Mouse (Mus musculus): ENCODE measurements at regions not wholly inside any gene's neighbourhood (a gene's known extent, or its start where the extent isn't known, plus 50 kb on each side); places are given as distances from the start of the nearest gene placed in this dataset.

DNA sequence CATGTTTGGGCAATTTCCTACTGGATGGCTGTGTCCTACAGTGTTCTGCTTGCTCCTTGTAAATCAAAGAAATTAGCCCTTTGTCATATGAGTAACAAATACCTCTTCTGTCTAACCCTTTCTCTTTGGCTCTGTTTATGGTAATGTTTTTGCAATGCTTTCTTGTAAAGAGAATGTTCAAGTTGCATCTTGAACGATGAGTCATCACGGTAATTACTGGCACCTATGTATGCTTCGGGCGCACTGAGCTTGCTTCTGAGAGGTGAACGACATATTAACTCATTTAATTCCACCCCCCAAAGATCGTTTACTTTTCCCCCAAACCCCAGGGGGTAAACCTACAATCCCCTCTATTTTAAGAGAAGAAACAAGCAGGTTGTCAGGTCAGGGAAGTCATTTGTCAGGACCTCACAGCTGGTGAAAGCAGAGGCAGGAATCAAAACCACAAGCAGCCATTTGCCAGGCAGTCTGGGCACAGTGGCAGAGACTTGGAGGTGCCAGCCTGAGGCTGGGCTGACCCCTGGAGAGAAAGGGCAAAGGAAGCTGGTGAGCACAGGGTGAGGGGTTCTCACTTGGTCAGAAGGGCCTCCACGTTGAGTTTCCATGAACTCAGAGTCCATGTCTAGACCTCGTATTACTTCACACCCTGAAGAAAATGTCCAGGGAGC, 87.6 kb upstream of the Atp1a1 start:
- H3K4me3 ChIP-seq (replicated peaks): no peak overlapping the region
- no peaks in the 10 kb centered on the region for H3K36me3 ChIP-seq
- H3K27me3 ChIP-seq: no peaks in the 10 kb centered on the region
- H3K4me2 ChIP-seq (replicated peaks): no peak overlapping the region
- WGBS: 47% methylated on average over 8 of the region's 8 CpGs
- H3K27ac ChIP-seq (replicated peaks): peak overlapping the region; percentile 31; the same call in 1 of the 2 replicates
- H3K4me1 ChIP-seq: no peaks in the 10 kb centered on the region
- no peak for ATAC-seq (ENCODE audit: insufficient number of reproducible peaks, low FRiP score, low TSS enrichment, low read depth)
- H3K9me3 ChIP-seq (replicated peaks): no peaks in the 10 kb centered on the region
- H3K9ac ChIP-seq: no peak overlapping the region

DNA sequence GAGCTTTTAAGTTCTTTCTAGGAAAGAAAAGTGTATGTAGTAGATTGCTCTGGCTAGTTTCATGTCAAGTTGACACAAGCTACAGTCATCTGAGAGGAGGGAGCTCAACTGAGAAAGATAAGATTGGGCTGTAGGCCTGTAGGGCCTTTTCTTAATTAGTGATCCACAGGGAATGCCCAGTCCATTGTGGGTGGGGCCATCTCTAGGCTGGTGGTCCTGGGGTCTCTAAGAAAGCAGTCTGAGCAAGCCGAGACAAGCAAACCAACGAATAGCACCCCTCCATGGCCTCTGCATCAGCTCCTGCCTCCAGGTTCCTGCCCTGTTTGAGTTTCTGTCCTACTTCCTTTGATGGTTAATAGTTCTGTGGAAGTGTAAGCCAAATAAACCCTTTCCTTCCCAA, 86.3 kb upstream of the Atp1a1 start:
- no peak for ATAC-seq (ENCODE audit: insufficient number of reproducible peaks, low FRiP score, low TSS enrichment, low read depth)
- no peak overlapping the region for H3K27ac ChIP-seq (replicated peaks)
- no peaks in the 10 kb centered on the region for H3K4me1 ChIP-seq
- no peaks in the 10 kb centered on the region for H3K9me3 ChIP-seq (replicated peaks)
- 60% methylated on average over 2 of the region's 2 CpGs for WGBS
- no peaks in the 10 kb centered on the region for H3K27me3 ChIP-seq
- no peak overlapping the region for H3K4me3 ChIP-seq (replicated peaks)
- no peak overlapping the region for H3K4me2 ChIP-seq (replicated peaks)
- H3K36me3 ChIP-seq: no peaks in the 10 kb centered on the region
- no peak overlapping the region for H3K9ac ChIP-seq

DNA sequence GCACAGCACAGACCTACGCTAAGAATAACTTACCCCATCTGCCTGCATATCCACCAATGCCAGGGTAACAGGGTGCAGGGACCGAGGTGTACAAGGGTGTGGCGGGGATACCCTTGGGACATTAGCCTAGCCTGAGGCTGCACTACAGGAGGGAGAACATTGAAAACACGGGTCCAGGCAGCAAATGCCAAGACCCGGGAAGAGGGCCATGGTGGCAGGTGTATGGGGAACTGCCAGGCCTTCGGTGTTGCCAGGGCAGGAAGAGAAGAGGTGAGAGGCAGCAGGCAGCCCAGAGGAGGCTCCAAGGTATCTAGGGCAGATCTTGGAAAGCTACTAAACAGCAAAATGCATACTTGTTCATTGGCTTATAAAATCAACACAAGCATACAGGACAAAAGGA, 85.7 kb upstream of the Atp1a1 start:
- Histone ChIP-seq H3K4me2 (replicated peaks) (no peak overlapping the region), H3K4me1 (no peaks in the 10 kb centered on the region), H3K4me3 (replicated peaks) (no peak overlapping the region), H3K27me3 (no peaks in the 10 kb centered on the region), H3K9ac (no peak overlapping the region), H3K9me3 (replicated peaks) (no peaks in the 10 kb centered on the region), H3K36me3 (no peaks in the 10 kb centered on the region), H3K27ac (replicated peaks) (no peak overlapping the region)
- ATAC-seq (ENCODE audit: insufficient number of reproducible peaks, low FRiP score, low TSS enrichment, low read depth): no peak
- WGBS: 83% methylated on average over 6 of the region's 6 CpGs

DNA sequence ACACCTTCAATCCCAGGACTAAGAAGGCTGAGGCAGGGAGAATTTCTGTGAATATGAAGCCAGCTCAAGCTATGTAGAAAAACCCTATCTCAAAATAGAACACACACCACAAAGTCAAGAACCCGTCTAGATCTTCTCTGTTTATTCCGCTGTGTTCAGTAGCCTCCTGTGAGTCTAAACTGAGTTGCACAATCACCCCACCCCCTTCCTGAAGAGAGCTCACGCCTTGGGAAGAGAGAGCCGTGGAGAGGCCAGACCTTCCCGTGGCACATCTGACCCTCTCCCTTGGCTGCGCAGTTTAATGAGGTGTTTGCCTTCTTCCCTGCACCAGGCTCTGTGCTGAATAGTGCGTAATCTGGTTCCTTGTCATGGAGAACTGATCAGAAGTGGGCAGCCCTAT, 80.7 kb upstream of the Atp1a1 start:
- WGBS: 68% methylated on average over 7 of the region's 7 CpGs
- Histone ChIP-seq H3K36me3 (no peaks in the 10 kb centered on the region), H3K9ac (no peak overlapping the region), H3K9me3 (replicated peaks) (0 out of 2 replicates have a peak, but pooled peaks cover 3% of the 10 kb centered on the region), H3K4me1 (no peaks in the 10 kb centered on the region), H3K27ac (replicated peaks) (no peak overlapping the region), H3K4me2 (replicated peaks) (no peak overlapping the region), H3K27me3 (no peaks in the 10 kb centered on the region), H3K4me3 (replicated peaks) (no peak overlapping the region)
- ATAC-seq (ENCODE audit: insufficient number of reproducible peaks, low FRiP score, low TSS enrichment, low read depth): no peak

DNA sequence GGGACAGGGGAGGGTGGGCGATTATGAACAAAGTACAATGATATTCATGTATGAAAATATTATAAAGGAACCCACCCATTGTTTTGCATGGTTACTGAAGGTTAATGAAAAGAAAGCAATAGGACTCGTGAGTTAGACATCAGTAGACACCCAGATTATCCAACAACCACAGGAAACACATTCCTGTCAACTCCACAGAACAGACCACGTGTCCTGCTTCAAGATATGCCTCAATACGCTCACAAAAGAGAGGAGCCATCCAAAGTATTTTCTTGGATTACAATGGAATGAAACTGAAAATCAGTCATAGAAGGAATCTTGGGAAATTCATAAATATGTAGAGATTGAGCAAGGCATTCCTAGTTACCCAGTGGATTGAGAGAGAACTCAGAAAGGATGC, 68.5 kb upstream of the Atp1a1 start:
- Histone ChIP-seq H3K4me1 (peaks cover 10% of the 10 kb centered on the region), H3K27ac (replicated peaks) (no peak overlapping the region), H3K9me3 (replicated peaks) (no peaks in the 10 kb centered on the region), H3K4me2 (replicated peaks) (no peak overlapping the region), H3K36me3 (no peaks in the 10 kb centered on the region), H3K9ac (no peak overlapping the region), H3K4me3 (replicated peaks) (no peak overlapping the region), H3K27me3 (no peaks in the 10 kb centered on the region)
- no peak for ATAC-seq (ENCODE audit: insufficient number of reproducible peaks, low FRiP score, low TSS enrichment, low read depth)
- WGBS: 82% methylated on average over 4 of the region's 4 CpGs

DNA sequence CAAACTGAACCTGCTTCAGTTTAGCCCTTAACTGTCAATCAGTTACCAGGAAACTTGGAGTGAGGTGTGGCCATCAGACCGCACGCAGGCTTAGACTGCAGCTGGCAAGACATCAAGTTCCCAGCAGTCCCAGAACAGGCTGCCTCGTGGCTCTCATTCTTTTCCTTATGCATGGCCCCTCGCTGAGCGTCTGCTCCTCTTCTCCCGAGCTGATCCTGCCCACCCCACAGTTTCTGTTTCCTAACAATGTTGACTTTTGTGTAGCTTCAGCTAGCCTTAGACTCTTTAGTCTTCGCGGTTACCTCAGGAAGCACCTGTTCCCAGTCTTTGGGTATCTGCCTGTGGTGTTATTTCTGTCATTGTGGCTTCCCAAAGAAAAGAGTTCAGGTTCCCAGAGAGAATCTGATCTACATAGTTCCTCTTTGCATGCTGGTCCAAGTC, 66.1 kb upstream of the Atp1a1 start:
- H3K9me3 ChIP-seq (replicated peaks): no peaks in the 10 kb centered on the region
- no peak overlapping the region for H3K4me3 ChIP-seq (replicated peaks)
- 36% methylated on average over 8 of the region's 8 CpGs for WGBS
- H3K9ac ChIP-seq: no peak overlapping the region
- no peaks in the 10 kb centered on the region for H3K27me3 ChIP-seq
- ATAC-seq (ENCODE audit: insufficient number of reproducible peaks, low FRiP score, low TSS enrichment, low read depth): no peak
- H3K4me2 ChIP-seq (replicated peaks): no peak overlapping the region
- H3K36me3 ChIP-seq: no peaks in the 10 kb centered on the region
- peaks cover 10% of the 10 kb centered on the region for H3K4me1 ChIP-seq
- peak overlapping the region; percentile 17; the same call in 1 of the 2 replicates for H3K27ac ChIP-seq (replicated peaks)

DNA sequence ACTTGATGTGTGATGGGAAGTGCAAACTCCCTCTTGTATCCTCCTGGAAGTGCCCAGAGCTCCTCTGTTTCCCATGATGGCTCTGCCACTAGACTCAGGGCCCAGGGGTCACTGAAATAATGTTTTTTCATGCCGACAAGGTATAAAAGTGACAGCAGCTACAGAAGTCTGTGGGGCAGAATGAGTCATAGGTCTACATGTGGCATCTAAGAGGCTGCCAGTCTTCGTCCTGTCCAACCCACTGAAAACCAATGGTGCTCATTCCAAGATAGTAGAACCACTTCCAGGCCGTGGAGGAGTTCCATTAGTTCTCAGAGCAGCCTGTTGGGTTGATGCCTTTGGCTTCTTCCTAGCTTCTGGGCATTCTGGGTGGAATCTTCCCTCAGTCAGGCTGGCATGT, 65.3 kb upstream of the Atp1a1 start:
- H3K4me1 ChIP-seq: peaks cover 10% of the 10 kb centered on the region
- no peaks in the 10 kb centered on the region for H3K36me3 ChIP-seq
- no peak overlapping the region for H3K27ac ChIP-seq (replicated peaks)
- no peaks in the 10 kb centered on the region for H3K9me3 ChIP-seq (replicated peaks)
- WGBS: 85% methylated on average over 3 of the region's 3 CpGs
- no peak for ATAC-seq (ENCODE audit: insufficient number of reproducible peaks, low FRiP score, low TSS enrichment, low read depth)
- no peaks in the 10 kb centered on the region for H3K27me3 ChIP-seq
- H3K9ac ChIP-seq: no peak overlapping the region
- no peak overlapping the region for H3K4me3 ChIP-seq (replicated peaks)
- H3K4me2 ChIP-seq (replicated peaks): no peak overlapping the region

DNA sequence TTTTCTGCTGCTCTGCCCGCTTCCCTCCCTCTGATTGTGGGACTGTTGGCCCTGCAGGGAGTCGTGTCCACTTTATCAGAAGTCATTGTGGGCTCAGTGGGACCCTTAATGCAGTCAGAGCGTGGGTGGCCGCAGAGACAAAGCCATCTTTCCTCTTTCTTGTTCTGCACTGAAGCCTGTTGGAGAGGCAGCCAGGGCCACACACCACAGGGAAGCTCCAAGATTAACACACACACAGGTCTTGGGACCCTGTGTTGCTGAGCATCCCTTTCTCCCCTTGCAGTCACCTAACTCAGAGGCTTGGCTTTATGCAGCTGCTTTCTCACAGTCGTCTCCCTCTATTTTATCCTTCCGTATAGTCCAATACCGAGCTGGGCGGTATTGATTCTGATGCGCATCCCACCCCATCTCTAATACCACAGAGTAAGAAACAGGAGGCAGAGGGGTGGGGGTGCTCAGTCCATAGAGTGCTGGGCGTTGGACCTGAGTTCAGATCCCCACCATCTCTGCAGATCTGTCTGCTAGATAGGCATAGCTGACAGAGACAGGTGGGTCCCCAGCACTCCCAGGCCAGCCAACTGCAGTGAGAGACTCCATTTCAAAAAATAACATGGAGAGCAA, 63.4 kb upstream of the Atp1a1 start:
- WGBS: 64% methylated on average over 10 of the region's 10 CpGs
- Histone ChIP-seq H3K4me3 (replicated peaks) (no peak overlapping the region), H3K4me2 (replicated peaks) (peak overlapping the region; percentile 0; the same call in 1 of the 2 replicates), H3K4me1 (peaks cover 6% of the 10 kb centered on the region; the same call in 1 of the 2 replicates), H3K36me3 (no peaks in the 10 kb centered on the region), H3K27me3 (no peaks in the 10 kb centered on the region), H3K27ac (replicated peaks) (peak overlapping the region; percentile 84), H3K9me3 (replicated peaks) (no peaks in the 10 kb centered on the region), H3K9ac (no peak overlapping the region)
- ATAC-seq (ENCODE audit: insufficient number of reproducible peaks, low FRiP score, low TSS enrichment, low read depth): no peak

DNA sequence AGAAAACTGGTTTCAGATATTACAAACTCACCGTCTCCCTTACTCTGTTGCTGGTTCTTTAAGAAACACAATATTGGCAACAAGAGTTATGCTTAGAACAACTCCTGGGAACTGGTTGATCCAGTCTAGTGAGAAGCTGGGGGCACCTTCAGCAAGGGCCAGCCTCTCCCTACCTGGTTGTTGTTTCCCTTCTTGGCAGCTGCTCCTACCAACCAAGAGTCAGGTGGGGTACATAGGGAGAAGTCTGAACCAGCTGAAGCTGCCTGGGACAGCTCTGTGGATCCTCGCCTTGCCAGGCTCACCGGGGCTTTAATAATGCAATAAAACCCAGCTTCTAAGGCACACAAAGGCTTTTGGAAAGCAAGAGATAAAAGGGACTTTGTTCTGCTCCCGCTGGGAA, 62.7 kb upstream of the Atp1a1 start:
- Histone ChIP-seq H3K9ac (no peak overlapping the region), H3K4me1 (peaks cover 6% of the 10 kb centered on the region; the same call in 1 of the 2 replicates), H3K27me3 (no peaks in the 10 kb centered on the region), H3K27ac (replicated peaks) (peak overlapping the region; percentile 87), H3K36me3 (no peaks in the 10 kb centered on the region), H3K9me3 (replicated peaks) (no peaks in the 10 kb centered on the region), H3K4me3 (replicated peaks) (no peak overlapping the region), H3K4me2 (replicated peaks) (0 out of 2 replicates have a peak overlapping the region, but pooled peaks have one; percentile 0)
- WGBS: 44% methylated on average over 4 of the region's 4 CpGs
- peak; percentile 91 for ATAC-seq (ENCODE audit: insufficient number of reproducible peaks, low FRiP score, low TSS enrichment, low read depth)

DNA sequence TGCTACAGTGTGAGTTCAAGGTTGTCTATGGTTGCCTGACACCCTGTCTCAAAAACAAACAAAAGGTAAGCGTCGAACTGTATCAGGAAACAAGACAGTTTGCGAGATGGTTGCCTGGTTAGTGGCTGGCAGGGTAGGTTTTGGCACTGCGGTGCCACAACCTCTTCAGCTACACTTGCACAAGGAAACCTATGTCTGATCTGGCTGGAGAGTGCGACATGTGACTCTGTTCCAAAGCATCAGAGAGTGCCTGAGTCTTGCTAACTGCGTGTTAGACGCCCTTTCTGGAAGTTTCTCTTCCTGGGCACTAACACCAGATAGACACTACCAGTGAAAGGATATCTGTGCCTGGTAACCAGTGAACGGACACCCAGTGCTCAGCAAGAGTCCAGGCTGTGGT, 62.1 kb upstream of the Atp1a1 start:
- ATAC-seq (ENCODE audit: insufficient number of reproducible peaks, low FRiP score, low TSS enrichment, low read depth): no peak
- no peaks in the 10 kb centered on the region for H3K36me3 ChIP-seq
- H3K9me3 ChIP-seq (replicated peaks): no peaks in the 10 kb centered on the region
- peaks cover 6% of the 10 kb centered on the region; the same call in 1 of the 2 replicates for H3K4me1 ChIP-seq
- no peaks in the 10 kb centered on the region for H3K27me3 ChIP-seq
- peak overlapping the region; percentile 87 for H3K27ac ChIP-seq (replicated peaks)
- no peak overlapping the region for H3K4me3 ChIP-seq (replicated peaks)
- H3K4me2 ChIP-seq (replicated peaks): no peak overlapping the region
- WGBS: 84% methylated on average over 8 of the region's 8 CpGs
- no peak overlapping the region for H3K9ac ChIP-seq

DNA sequence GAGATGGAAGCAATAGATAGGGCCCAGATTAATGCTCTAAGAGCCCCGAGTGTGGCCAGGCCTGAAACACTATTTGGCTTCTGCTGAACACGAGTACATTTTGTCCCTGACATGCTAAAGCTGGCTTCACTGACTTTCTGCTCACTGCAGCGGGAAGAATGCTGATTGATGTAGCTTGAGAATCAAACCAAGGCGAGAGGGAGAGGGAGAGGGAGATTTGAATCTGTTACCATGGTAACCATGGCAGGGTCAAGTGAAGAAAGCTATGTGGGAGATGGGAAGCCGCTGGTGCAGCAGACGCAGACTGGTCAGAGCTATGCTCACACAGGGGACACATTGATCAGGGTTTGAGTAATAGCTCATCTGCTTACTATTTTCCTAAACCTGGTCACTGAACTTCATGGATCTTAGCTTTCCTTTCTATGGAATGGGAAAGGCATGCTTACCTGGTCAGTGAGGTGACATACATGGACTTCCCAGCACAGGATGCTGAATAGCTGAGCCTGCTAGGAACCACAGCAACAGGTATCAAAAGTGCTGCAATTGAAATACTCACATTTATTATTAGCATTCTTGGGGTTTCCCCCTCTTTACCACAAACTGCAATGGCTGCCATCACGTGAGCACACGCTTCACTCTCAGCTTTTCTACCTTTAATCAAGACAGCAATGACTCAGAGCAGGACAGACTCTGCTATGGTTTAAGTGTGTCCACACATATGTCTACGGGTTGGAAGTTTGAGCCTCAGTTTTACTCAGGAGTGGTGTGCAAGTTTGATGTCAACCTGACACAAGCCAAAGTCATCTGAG, 56.9 kb upstream of the Atp1a1 start:
- no peaks in the 10 kb centered on the region for H3K27me3 ChIP-seq
- no peak overlapping the region for H3K27ac ChIP-seq (replicated peaks)
- H3K4me1 ChIP-seq: no peaks in the 10 kb centered on the region
- no peaks in the 10 kb centered on the region for H3K36me3 ChIP-seq
- H3K9ac ChIP-seq: no peak overlapping the region
- WGBS: 44% methylated on average over 9 of the region's 9 CpGs
- H3K9me3 ChIP-seq (replicated peaks): no peaks in the 10 kb centered on the region
- ATAC-seq (ENCODE audit: insufficient number of reproducible peaks, low FRiP score, low TSS enrichment, low read depth): no peak
- no peak overlapping the region for H3K4me2 ChIP-seq (replicated peaks)
- no peak overlapping the region for H3K4me3 ChIP-seq (replicated peaks)

All from embryonic facial prominence, embryonic 15.5 days (tissue).